Mouse (Mus musculus) activated CD4-positive, CD25-positive, alpha-beta regulatory T cell, adult 4 months (primary cell): ENCODE results near the gene Galnt2. TPM values are rescaled to one million over a fixed set of nuclear protein-coding genes. Genes with fewer than 3 reads are reported as not detected.

Source experiments
- ATAC-seq: one replicate; pipeline ENCODE4 v1.8.0; 2017
- polyA plus RNA-seq, 2 experiments: library from polyadenylated mRNA; unstranded; fragments of 100-300 nt; shearing (Covaris generic); gene quantifications; one replicate each; pipeline ENCODE4 v1.2.1; 2017

The Galnt2 gene
- polyA plus RNA-seq, 2 experiments from 2014 or later: 18.2 to 20.1 TPM

- peak; percentile 19 for ATAC-seq
Measured at GRCm38 (mm10) chr8:124274441-124275120, 43.4 kb downstream of the Galnt2 start.

DNA sequence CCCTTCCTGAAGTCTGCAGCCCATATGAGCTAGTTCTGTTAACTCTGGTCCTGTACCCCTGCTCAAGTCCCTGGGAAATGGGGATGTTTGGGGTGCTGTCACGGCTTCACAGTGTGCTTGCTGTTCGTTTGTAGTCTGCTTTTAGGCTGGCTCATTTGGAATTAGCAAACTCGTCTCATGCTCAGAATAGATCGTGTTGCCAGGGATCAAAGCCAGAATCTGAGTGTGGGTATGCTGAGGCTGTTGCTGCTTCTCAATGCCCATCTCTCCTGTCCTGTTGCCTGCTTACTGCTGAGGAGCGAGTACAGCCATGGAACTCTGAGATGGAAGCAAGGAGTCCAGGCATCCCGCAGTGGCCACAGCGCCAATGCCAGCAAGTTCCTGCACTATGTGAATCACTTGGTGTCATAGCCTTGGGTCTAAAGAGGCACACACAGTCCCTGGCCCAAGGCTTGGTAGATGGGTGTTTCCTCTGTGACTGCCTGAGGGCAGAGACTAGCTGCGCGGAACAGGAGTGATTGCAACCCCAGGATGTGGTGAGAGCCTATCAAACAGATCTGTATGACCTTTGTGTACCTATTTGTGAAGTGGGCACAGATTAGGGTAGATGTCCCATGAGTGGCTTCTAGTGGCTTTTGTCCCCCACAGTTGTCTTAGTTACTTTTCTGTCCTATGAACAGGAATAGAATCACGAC, 44.3 kb downstream of the Galnt2 start:
- ATAC-seq: peak; percentile 53

- peak; percentile 44 for ATAC-seq
Measured at GRCm38 (mm10) chr8:124277951-124278910, 47.0 kb downstream of the Galnt2 start.

- no peak for ATAC-seq
Measured at GRCm38 (mm10) chr8:124278956-124279689, 47.9 kb downstream of the Galnt2 start.

DNA sequence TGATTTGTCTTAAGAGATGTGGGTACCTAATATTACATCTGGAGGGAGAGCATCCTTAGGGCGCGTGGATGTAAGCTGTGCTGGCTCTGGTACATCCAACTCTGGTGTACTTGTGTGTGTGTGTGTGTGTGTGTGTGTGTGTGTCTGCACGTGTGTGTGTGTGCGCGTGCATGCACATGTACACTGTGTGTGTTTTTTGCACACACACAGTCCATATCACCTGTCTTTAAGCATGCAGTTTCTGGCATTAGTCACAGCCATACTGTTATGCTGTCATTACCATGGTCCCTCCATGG, 48.4 kb downstream of the Galnt2 start:
- ATAC-seq: no peak

DNA sequence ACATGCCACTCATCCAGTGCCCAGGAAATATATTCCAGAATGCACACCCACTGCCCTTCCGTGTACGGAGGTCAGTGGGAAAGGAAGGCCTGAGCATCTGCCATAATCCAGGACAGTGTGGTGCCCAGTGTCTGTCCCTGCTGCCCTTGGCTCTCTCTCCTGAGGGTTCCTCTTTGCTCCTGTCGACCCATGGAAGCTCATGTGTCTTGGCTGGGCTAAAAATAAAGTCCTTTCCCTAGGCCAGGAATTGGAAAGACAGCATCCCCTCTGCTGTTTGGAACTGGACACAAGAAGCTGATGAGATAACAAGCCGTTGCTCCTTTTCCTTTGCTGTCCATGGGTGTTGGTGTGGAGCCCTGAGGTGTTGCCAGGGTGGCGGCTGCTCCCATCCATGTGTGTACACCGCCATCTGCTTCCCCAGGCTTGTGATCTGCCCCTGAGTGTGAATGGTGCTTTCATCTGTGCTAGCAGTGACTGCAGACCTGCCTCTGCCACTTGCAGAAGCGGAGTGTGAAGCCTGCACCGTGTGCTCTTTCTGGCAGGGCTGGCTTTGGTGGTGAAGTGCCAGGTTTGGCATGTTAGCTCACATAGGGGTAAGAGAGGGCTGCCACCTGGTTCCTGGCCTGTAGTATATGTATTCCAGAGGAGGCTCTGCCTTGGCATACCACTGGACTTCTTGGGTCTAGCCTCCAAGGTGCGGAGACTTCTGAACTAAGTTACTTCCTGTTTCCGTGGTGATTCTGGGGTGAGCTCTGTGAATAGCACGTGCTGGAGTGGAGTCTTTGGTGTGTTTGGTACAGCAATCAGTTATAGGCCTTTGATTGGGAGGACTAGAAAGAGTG, 50.7 kb downstream of the Galnt2 start:
- peak; percentile 44 for ATAC-seq

GRCm38 (mm10) chr8:124282878-124283630, 51.9 kb downstream of the Galnt2 start:
- ATAC-seq: no peak

DNA sequence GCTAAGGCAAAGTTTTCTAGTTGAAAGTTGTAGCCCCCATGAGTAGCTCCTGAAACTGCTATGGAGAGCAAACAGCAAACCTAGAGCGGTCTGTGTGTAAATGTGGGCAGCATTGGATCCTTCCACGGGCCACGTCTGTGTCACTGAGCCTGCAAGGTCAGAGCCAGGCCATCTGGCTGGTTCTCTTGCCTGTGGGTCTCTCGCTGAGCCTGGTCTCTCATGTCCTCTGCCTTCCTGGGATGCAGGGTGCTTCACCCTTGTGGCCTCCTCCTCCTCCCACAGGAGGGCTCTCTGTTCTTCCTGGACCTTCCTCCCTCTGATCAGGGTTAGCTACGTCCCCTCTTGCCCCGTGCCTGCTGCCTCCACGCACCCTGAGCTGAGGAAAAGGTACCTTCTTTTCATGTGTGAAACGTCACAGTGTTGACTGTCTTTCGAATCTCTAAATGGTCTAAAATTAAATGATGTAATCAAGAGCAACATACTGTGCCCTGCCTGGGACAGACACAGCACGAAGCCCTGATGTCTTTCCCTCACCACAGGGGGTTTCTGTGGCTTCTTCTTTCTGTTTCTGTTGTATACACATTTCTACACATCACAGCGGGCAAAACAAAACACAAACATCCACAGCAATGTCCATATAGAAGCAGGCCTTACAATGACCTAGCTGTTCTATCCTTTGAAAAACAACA, 52.6 kb downstream of the Galnt2 start:
- no peak for ATAC-seq

DNA sequence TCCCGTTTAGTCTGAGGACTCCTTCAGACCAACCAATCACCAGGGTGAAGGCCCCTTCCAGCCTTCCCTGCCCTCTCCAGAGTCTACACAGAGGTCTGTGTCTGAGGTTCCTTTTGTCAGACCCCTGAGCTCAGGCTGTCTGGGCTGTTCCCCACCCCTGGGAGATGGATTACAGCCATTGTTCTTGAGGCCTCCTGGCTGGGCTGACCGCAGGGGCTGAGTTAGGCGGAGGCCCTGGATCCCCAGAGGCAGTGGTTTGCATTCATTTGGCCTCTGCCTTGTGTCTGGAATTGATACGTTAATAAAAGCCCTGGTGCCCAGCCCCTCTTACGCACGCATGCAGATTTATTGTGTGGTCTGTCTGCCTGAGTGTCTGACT, 53.1 kb downstream of the Galnt2 start:
- ATAC-seq: no peak

GRCm38 (mm10) chr8:124284984-124285576, 53.9 kb downstream of the Galnt2 start:
- no peak for ATAC-seq

GRCm38 (mm10) chr8:124286461-124287124, 55.4 kb downstream of the Galnt2 start:
- ATAC-seq: no peak

DNA sequence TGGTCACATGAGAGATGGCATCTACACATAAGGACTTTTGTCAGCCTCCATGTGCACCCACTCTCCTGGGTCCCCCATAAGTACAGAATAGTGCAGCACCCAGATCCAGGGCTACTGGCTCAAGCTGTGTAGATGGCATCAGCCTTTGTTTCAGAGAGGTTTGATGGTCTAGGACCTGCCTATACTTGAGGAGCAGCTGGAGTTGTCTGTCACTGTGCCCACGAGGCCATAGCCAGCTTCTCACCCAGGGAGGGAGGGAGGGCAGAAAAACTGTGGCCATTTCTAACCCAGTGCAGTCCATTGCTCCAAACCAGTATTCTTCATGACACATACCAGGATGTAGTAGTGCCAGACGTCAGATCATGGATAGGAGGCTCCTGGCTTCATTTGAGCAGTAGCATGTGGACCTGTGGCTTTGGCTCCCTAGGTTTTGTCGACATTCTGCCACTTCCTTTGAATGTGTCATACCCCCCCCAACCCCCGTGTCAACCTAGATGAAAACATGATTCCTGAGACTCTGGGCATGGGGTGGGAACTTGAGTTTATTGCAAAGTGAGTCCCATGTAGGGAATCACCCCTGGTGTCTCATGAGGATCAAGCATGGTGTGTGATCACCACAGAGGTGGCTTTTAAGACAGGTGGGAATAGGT, 57.1 kb downstream of the Galnt2 start:
- ATAC-seq: no peak

- ATAC-seq: no peak
Measured at GRCm38 (mm10) chr8:124289481-124290050, 58.4 kb downstream of the Galnt2 start.

DNA sequence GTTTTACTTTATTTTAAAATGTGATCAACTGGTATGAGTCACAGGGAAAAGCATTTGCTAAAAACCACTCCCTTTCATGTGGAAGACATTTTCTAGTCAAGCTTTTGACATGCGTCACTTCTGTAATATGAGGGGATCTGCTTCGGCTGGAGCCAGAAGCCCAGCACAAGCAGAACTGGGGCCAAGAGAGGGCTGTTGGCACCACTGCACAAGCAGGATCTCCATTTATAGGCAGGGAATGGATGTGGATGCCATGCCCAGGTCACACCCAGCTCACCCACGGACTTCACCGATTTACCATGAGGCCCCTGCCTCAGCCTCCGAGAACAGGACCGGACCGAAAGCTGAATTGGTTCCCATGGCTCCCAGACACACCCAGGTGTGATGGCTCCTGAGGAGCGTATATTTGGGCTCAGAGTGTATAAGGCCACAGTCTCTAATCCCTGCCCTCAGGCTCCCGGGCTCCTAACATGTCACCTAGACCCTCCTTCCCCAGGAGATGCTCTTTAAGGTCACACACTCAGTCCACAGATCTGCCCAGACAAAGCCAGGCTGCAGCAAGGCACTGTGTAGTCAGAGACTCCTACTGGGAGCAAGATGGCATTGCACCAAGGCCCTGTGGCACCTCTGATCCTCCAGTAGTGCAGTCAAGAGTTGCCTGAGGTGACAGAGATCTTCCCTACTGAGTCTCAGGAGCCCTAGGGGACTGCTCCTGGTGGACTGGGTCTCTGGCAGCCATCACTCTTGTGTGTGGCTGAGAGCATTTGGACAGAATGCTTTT, 59.9 kb downstream of the Galnt2 start:
- ATAC-seq: peak; percentile 72

GRCm38 (mm10) chr8:124291693-124292092, 60.5 kb downstream of the Galnt2 start:
- ATAC-seq: no peak

- no peak for ATAC-seq
Measured at GRCm38 (mm10) chr8:124292965-124293364, 61.8 kb downstream of the Galnt2 start.

GRCm38 (mm10) chr8:124294425-124294824, 63.2 kb downstream of the Galnt2 start:
- ATAC-seq: no peak

DNA sequence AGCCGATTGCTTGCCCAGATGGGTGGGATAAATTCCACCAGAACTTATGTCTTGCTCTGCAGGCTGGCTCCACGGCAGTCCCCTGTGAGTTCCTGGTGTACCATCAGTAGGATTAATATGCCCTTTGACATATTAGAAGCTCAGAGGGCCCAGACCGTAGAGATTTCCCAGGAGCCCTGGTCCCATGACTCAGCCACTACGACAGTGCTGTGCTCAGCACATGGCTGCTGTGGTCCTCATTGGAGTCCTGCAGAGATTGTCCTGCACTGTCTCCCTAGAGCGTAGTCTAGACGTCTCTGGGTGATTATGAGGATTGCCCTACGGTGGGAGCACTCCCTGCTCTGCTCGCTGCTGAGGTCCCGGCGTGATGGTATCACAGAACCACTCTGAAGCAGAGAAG, 63.7 kb downstream of the Galnt2 start:
- ATAC-seq: no peak
